Mouse (Mus musculus): ENCODE measurements around the gene Rbsn. TPM values are rescaled to one million over a fixed set of nuclear protein-coding genes. Genes with fewer than 3 reads are reported as not detected.

Gene Rbsn
- 19.9 TPM for polyA plus RNA-seq (2017; shearing (Covaris generic))

GRCm38 (mm10) chr6:92214773-92215449 lies at the start of gene Rbsn:
Gene Rbsn (minus strand): TSS chr6:92214925.

GRCm38 (mm10) chr6:92244591-92244990 lies 29.9 kb upstream of the Rbsn start, which contains the start of gene Trh:
Gene Trh (minus strand): TSS chr6:92244650.

DNA sequence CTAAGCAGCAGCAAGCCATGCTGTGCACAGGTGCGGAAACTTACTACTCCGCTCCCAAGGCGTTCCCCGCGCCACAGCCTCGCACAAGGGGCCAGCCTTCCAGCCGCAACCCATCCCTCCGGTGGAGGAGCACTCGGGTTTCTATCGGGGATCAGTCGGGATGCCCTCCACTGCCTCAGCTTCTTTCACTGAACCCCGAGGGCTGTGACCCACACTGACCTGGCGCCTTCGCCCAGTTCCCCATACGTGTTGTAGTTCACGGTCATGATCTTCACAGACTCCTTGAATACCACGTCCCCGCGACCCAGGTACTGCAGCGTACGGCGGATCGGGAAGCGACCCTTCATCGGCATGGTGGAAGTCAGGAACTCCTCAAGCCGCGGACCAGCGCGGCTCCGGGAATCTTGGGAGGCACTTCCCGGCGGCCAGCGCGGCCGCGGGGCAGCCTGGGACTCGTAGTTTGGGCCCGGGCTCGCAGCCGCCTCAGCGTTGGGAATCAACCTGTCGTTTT lies 31.0 kb downstream of the Rbsn start, which contains the start of gene Mrps25:
Gene Mrps25 (minus strand): TSS at position 413 of the 511 bp plus-strand sequence.

Other genes with a start within 250 kb of the Rbsn start
- 0.21 TPM for gene Fgd5, start 236.0 kb downstream of the Rbsn start, polyA plus RNA-seq (2017; shearing (Covaris generic))
- gene Nr2c2, start 123.5 kb downstream of the Rbsn start, polyA plus RNA-seq (2017; shearing (Covaris generic)), result 62.3 TPM
- 31.6 TPM for gene Mrps25, start 30.9 kb downstream of the Rbsn start, polyA plus RNA-seq (2017; shearing (Covaris generic))
- 0.28 TPM for gene Trh, start 29.7 kb upstream of the Rbsn start, polyA plus RNA-seq (2017; shearing (Covaris generic))

Measured in effector memory CD4-positive, alpha-beta T cell, adult 7 months (primary cell).